Mouse (Mus musculus): ENCODE measurements around the gene App.

The App gene

DNA sequence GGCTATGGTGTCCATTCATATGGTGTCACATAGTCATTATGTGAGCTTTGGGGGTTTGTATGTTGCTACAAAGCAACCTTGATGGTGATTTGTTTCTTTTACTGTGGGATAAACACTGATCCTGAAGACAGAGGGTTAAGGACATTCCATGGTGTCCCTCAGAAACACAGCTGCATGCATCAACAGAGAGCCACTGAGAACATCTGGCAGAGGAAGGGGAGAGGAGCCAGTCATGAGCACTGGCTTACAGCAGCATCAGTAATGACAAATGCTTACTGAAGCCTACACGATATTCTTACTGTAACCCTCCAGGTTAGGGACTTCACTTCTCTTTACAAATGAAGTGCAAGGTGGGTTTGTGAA is 24.1 kb downstream of the App start:
- DNase-seq = no peak

DNA sequence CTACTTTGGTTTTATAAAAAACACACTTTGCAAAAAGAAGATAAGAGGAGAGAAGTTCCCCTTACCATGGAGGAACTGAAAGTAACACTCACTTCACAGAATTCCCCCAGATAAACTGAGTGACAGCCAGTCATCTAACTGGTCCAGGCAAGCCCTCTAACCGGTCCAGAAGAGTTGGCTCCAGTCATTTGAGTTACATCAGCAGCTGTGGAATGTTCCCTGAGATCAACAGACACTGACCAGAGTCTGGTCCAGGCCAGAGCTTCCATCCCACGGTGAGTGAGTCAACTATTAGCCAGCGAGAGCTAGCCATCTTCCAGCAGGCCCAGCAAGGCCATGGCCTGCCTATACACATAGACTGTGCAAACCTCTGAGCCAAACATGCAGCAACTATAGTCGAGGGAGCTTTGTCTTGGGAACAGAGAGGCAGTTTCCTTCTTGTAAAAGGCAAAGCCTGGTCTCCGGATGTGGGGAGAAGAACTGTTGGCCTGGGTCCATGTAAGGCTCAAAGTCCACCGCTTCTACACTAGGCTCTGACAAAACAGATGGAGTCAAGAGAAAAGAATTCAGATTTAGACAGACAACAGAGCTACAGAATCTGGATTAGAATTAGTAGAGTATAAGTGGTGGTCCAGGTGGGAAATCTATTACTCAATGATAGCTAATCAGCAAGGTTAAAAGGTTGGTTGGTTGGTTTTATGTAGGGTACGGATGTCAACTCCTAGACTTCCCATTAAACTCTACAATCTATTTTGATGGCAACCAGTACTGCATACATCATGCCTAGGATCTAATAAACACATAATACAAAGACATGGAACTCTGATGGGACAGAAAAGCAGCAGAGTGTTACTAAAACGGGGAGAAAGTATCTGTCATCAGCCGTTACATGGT is 24.7 kb downstream of the App start:
- no peak for DNase-seq

DNA sequence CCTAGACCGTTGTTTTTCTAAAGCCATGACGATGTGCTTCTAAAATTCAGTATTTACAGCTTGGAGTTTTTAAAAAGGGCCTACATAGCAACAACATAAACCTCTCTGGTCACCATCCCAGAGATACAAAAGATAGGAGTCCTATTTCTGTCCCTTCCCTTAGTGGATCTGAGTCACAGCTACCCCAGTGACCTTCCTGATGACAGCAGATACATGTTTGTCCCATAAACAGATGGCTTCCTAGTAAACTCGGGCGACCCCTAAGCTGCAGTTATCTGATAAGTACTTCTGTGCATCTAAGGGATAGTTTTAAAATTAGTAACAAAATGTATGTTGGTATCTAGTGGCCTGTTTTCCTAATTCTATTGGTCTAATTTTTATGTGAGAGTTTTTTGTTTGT is 26.1 kb downstream of the App start:
- DNase-seq = no peak

- no peak for DNase-seq
Measured at GRCm38 (mm10) chr16:85145771-85146178, 27.8 kb downstream of the App start.

DNA sequence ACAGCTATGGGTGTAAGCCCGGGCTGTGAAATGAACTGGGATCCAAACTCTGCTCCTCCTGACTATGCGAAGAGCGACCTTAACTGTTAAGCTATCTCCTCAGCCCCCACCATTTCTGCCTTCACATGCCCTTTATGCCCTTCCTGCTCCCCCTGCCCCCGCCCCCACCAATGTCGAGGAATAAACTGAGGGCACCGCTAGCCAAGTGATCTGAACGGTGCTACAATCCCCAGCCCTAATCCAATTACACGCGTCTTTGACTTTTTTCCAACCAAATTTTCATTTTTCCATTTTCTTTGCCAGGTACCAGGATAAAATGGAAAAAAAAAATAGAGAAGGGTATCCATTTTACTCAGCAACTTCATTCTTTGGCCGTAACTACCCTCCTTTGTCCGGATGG is 28.2 kb downstream of the App start:
- no peak for DNase-seq

GRCm38 (mm10) chr16:85144401-85144800 is 29.2 kb downstream of the App start:
- no peak for DNase-seq

DNA sequence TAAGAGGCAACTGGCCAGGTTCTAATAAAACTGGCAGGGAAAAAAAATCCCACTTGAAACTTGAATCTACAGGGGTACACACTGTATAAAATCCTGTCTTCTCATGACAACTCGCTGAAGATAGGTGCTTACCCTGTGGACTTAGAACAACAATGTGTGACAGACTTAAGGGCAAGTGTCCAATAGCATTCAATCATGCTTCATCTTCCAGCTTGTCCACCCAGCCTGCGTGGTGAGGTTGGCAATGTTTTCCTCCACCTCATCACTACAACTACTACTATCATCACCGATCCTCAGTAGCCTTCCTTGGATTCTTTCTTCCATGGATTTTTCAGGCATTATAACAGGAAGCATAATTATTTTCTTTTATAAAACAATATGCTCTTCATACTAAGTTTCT is 29.7 kb downstream of the App start:
- no peak for DNase-seq

DNA sequence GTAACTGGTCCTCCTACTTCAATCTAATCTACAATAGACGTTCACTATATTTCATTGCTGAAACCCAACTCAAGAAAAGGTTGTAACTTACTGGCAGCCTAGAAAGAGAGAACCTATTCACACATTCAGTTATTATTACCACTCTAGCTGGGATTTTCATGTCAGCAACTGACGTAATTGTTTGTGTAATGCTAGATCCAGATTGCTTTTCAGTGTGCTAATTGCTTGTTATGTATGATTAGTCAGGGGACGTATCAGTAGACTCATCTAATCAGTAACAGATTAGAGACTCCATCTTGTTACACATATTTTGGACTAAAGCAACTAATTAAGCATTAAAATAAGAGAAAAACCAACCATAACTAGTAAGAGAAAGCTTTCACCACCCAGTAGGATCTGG is 30.4 kb downstream of the App start:
- no peak for DNase-seq

DNA sequence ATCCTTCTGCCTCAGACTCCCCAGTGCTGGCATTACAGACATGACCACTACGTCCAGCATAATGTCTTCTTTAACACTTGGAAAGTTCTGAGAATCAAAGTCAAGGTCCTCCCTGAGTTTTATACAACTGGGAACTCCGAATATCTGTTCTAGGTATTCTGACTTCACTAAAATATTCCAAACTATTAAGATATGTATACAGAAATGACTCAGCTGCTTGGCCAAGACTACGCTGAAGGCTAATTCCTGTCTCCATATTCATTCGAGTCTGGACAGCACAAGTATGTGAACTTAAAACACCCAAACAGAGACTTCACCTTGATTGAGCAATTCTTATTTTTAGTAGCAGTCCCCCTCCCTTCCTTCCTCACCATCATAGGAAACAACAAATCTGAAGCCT is 32.2 kb downstream of the App start:
- DNase-seq = no peak

- DNase-seq = no peak
Measured at GRCm38 (mm10) chr16:85139178-85139604, 34.4 kb downstream of the App start.

GRCm38 (mm10) chr16:85137348-85137747 is 36.2 kb downstream of the App start:
- DNase-seq = peak; percentile 57

GRCm38 (mm10) chr16:85136046-85136445 is 37.5 kb downstream of the App start:
- DNase-seq = no peak

- no peak for DNase-seq
Measured at GRCm38 (mm10) chr16:85133468-85133881, 40.1 kb downstream of the App start.

GRCm38 (mm10) chr16:85133057-85133456 is 40.5 kb downstream of the App start:
- DNase-seq = no peak

- DNase-seq = no peak
Measured at GRCm38 (mm10) chr16:85132182-85132581, 41.4 kb downstream of the App start.

DNA sequence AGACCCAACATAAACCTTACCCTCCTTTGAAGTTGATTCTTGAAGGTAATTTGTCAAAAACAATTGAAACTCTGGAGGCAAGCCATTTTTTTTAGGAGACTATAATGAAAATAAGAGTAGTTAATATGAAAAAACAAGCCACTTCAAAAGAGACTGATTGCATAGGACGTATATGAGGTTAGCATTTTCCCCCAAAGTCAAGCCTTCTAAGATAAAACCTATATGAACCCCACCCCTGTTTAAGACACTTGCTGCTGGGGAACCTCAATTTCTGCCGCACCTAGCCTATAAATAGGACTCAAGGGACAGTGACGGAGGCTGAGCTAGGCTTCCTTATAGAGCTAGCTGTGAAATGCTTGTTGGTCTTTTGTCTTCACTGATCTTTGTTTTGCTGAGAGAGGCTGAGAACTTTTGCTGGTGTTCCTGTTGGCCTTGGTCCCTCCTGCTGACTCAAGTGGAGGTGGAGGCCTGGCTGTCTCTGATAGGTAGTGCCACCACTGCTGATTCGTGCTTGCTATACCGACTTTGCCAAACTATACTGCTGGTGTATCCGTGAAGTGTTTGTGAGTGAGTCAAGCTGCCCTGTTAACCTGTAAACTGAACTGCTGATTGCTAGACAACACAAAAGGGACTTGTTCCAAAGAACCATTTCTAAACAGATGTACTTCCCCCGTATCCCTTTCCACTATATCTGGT is 42.6 kb downstream of the App start:
- DNase-seq = no peak

DNA sequence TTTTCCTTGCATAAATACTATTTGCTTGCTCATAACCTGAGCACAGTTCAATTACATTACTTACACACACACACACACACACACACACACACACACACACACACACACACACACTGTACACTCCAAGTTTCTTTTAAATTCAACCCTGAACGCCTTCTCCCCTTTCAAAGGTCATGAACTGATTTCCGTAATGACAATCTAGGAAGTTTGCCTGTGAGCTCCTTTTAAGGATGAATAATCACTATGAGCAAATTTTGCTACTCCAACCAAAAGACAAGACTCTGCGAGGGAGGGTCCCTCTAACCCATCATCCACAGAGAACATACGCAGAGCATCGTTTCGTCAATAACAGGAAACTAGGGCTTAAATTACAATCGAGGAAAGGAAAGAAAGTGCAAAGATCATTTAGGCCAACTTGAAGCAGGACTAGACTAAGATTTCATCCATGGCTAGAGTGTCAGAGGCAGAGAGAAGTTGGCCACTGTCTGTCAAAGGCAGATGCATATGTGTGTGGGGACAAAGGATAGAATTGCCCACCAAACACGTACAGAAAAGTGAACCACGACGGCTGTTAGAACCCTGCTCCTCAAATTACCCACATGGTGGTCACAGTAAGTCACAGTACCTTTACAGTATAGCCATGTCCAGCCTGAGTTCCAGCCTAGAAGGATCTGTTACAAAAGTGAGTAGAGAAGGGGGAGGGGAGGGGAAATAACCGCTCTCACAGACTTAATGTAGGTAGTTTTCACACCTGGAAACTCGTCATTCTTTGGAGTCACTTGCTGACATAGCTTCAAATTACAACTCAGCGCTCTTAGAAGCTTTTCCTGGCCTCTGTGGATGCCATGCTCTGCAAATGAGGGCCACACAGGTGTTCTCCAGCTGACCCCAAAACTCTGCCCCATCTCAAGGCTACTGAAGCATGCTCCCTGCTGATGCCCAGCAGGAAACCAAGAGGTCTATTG is 44.6 kb downstream of the App start:
- no peak for DNase-seq

DNA sequence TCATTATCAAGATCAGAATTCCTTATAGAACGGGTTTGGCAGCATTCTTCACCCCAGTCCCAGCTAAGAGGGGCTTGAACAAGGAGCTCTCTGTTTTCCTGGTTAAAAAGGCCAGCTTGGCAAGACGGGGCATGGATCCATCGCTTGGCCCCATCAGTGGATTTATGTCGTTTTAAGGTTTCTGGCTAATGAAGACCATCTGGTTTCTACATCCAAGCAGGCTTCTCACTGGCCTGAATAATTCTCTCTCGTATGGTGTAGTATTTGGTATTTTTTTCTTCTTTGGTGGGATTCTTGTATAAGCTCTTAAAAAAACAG is 45.3 kb downstream of the App start:
- DNase-seq = peak; percentile 64

DNA sequence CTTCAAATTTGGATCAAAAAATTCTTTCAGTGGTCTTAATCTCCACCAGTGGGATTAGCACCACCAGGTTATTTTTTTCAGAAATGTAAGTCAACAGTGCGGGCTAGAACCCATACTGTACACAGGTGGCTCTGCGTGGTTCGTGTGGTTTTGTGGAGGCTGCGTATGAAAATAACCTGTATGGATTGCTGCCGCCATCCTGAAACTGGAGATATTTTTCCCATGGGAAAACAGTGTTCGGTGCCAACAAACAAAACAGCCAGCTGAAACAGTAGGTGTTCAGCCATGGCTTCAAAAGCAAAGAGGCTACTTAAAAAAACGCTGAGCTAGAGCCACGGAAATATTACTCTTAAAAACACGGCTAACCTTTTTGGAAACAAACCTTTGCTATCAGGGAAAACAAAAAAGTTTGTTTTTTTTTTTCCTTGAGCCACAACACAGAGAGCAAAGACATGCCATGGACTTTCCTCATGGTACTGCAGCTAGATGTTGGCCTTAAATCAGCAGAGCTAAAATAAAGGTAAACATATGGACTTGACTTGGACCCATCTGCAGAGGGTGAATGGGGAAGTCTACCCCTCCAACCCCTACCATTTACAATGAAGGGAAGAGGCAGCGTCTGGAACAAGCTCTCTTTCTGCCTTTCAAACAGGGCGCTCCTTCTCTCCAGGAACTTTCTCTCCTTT is 45.8 kb downstream of the App start:
- peak; percentile 66 for DNase-seq

DNA sequence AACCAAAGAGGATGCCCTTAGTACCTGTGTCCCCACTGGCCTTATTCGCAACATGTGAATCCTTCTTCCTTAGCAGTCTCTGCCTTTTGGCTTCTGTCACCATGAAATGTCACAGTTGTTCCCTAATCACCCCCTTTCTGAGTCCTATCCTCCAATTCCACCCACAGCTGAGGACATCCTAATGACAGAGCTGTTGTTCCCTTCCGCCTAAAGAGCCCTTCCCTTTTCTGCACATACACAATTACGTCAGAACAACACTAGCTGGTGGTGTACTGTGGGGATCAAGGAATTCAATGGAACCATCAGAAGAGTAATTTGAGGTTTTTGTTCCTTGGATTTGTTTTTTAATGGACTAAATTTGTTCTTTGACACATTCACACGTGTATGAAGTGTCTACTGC is 48.9 kb downstream of the App start:
- no peak for DNase-seq

GRCm38 (mm10) chr16:85121983-85122382 is 51.6 kb downstream of the App start:
- DNase-seq = no peak

- peak; percentile 57 for DNase-seq
Measured at GRCm38 (mm10) chr16:85118916-85119315, 54.6 kb downstream of the App start.

GRCm38 (mm10) chr16:85117541-85117940 is 56.0 kb downstream of the App start:
- DNase-seq = no peak
